Mouse (Mus musculus): Measurements from ENCODE around the gene Klhl6.

Gene Klhl6

DNA sequence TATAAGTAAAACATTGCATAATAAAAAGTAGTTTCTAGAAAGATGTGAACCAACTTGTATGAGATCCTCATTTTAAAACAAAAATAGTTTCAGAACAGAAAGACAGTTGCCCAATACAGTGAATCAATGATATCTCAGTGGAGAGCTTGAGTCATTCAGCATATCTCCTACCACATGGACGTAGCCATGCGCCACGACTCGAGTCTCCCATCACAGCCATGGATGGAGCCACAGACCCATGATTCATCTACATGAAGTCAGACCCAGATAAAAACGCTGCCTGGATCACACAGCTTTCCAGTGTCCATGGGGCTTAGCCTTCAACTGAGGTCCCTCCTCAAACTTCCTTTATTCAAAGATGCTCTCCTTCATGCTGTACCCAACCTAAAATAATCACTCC, 13.3 kb downstream of the Klhl6 start:
- no peak for DNase-seq (ENCODE audit: low spot score)

DNA sequence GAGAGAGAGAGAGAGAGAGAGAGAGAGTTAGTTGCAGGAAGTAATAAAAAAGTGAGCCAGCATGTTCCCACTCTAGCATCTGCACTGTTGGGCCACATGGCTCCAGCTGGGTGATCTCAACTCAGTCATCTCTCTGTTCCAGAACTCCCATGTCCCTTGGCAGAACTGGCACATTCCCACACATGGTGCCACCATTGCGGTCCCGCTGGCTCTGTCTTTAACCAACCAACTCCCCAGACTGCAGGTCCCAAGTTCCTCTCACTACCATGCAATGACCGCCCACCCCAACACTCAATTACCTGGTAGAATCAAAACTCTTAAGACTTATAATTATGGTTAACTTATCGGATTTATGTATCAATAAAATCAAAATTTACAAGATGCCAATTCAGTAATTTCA, 14.2 kb downstream of the Klhl6 start:
- DNase-seq (ENCODE audit: low spot score), result no peak

DNA sequence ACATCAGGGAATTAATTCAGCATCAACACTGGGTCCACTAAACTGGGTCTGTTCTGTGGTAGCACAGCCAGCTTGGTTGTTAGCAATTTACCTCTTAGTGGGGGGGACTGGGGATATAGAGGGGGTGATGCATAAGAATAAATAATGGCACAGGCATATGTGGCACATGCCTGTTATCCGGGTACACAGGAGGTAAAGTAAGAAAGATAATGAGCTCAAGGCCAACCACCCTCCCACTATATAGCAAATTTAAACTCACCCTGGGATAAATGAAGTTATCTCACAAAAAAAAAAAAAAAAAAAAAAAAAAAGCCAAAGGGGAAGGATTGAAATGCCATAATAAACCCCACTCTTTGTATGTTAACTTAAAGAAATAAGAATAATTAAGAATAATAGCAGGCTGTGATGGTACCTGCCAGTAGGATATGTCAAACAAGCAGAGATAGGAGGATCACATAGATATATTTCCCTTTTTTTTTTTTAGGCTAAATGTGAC, 14.9 kb downstream of the Klhl6 start:
- no peak for DNase-seq (ENCODE audit: low spot score)

DNA sequence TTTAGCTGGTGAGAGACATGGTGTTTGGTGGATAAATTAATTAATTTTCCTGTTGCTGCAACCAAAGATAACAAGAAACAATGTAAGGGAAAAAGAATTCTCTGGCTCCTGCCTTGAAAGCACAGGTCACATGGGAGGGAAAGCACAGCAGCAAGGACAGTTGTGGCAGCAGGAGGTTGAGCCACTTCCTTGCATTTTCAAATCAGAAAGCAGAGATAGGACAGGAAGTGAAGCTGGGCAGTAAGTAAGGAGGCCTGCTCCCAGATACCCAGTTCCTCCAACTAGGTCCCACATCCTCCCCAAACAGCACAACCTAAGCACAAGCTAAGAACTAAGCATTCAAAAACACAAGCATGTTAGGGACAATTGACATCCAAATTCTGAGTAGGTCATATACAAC, 15.9 kb downstream of the Klhl6 start:
- DNase-seq (ENCODE audit: low spot score), result no peak

DNA sequence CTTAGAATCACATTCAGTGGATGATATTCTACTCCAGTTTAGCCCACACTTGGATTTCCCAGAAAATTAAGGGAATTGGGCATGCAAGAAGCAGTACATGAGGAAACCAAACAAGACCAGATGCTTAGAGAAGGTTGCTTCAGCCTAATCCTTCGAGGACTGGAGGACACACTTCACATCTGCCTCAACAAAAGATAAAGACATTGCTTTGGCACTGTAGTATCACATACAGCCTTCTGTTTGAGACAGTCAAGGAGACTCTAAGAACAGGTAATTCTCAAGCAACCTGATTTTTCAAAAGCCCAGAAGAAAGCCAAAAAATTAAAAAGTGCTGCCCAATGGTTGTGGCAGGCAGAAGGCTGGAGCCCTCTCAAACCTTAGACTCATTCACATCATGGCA, 16.4 kb downstream of the Klhl6 start:
- no peak for DNase-seq (ENCODE audit: low spot score)

DNA sequence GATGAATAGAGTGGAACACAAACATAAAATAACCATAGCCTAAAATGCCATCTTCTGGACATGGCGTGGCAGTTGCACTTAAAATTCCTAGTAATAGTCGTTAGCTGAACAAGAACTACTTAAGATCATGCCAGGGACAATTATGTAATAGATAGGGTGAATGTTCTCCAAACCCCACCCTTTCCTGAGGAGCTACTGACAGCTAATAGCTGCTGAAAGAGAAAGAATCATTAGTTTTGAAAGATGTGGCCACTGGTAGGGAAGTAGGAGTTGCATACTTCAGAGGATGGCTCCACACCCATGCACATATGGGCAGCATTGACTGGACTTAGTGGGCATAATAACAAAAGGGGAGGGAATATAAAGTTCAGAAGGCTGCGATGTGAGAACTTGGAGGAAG, 19.9 kb downstream of the Klhl6 start:
- DNase-seq (ENCODE audit: low spot score), result no peak

DNA sequence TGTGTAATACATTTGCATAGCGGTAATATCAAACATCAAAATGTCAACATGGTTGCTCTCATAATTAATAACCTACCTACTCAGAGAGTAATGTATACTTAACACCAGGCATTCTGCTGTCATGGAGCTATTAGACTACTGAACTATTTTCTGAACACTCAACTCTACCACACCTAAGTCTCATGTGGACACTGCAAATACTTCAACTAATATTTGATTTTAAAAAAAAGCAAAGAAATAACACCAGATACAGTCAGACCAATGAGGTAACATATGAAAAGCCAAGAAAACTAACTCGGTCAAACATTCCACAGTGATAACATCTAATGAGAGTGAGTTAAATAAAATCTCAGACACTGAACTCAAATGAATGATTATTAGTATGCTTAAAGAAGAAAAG, 21.8 kb downstream of the Klhl6 start:
- no peak for DNase-seq (ENCODE audit: low spot score)

DNA sequence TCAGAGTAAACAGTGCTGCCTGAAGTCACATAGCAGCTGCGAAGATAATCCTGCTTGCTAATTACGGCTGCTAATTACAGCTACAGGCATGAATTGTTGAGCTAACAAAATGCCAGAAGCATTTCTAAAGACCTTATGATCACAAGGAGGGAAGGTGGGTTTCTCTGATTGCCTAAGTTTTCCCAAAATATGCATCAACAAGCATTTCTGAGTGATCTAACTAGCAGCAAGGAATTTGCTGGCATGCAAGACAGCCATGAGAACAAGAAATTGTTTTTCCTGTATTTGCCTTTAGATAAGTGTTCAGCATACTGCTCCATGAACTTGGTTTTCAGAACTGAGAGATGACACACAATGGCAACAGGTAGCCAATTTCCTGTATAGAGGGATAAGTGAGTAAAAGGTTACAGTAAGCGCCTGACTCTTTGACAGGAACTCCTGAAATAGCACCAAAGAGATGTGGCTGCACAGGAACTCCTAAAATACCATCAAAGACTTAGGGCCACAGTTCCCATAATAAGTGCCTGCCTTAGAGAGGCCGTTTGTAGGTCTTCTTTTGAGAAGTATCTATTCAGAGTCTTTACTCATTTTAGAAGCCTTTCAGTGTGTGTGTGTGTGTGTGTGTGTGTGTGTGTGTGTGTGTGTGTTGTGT, 22.3 kb downstream of the Klhl6 start:
- DNase-seq (ENCODE audit: low spot score), result no peak

DNA sequence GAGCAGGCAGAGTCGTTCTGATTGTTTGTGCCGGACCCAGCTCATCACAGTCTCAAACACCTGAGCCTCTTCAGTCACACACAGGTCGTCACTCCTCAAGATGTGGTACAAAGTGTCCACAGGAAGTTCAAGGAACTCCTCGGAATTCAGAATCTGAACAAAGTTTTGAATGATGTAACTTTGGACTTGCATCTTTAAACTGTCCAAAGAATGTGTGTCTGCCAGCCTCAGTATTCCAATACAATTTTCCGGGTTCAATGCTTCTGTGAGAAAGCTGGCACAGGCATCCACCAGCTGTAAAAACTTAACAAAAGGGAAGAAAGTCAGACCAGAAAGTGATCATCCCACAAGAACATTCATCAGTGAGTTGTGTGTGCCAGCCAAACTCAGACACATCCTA, 25.8 kb downstream of the Klhl6 start:
- DNase-seq (ENCODE audit: low spot score), result no peak

DNA sequence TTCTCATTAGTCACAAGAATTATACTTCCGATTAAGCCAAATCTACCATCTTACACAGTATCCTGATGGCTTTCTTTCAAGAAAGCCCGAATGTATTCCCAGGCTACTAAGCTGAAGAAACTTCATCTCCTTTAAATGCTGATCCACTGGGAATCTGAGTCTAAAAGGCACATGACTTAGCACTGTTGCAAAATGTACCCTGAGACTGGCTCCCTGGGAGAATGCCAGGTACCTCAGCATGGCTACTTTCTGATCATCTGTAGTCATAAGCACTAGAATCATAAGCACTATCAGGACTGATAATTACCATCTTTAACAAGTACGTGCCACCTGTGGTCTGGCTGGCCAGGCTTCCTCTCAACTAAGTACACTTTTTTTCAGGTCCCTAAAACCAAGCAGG, 35.5 kb downstream of the Klhl6 start:
- no peak for DNase-seq (ENCODE audit: low spot score)

DNA sequence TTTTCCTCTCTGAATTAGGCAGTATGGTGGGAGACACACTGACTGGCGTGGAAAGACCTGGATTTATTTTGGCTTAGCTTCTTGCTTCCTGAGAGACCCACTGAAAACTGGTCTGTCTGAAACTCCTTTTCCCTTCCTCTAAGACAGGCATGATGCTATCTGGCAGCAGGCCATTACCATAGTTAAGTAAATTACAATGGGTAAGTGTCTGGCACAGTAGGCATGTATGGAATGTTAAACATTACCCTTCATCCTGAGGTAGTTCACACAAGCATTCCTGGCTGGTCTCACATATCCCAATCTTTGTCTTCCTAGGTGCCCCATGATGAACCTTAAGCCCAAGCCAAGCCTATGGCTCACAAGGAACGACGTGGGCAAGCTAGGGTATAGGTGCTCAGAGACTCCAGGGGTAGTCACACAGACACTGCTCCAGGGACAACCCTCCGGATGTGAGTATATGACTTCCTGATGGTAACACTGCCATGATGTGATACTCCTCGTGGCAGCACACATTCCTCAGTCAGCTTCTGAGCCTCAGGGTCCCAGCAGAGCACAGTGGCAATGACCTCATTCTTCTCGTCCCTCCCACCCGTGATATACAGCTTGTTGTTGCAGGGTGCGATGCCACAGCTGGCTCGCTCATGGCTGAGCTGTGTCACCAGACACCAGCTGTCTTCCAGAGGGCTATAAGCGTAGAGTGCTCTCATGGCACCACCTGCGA, 36.1 kb downstream of the Klhl6 start:
- DNase-seq (ENCODE audit: low spot score), result no peak

DNA sequence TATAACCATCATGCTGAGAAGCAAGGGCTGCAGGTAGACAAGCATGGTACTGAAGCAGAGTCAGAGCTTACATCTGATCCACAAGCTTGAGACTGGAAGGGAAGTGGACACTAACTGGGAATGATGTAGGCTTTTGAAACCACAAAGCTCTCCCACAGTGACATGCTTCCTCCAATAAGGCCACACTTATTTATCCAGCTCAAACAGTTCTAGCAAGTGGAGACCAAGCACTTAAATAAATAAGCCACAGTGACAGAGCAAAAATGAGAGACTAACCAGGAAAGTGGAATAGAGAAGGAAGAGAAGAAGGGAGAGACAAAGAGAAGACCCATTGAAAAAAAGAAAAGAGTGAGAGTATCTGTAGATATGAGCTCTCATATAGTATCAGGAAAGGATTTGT, 62.0 kb downstream of the Klhl6 start:
- DNase-seq (ENCODE audit: low spot score), result no peak

DNA sequence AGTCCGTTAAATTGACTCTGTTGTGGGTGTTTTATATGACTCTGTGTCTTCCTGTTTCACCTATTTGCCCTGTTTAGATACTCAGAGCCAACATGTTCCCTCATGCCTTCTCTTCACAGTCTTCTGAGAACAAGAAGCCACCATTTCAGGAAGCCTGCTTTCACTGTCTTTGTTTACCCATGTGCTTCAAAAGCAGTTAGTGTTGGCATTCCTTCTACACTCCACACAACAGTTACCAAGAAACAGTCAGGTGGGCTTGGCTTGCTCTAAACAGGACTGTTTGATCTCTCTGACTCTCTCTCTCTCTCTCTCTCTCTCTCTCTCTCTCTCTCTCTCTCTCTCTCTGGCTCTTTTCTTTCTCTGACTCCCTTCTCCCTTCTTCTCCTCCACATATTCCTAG, 64.6 kb downstream of the Klhl6 start:
- DNase-seq (ENCODE audit: low spot score), result no peak

DNA sequence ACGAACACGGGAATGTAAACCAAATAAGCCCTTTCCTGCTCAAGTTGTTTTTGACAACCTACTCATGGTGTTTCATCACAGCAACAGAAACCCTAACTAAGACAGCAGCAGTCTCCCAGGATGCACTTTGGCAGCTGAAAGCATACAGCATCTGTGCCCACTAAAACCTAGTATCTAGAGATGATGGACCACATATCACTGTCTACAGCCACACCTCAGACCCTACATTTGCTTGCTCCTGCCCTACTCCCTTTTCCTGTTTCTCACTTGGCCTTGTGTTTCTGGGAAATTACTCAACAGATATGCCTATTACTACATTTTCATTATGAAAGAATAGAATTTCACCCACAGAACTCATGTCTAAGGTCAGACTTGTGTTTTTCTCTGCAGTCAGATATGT, 70.3 kb downstream of the Klhl6 start:
- DNase-seq (ENCODE audit: low spot score), result no peak

DNA sequence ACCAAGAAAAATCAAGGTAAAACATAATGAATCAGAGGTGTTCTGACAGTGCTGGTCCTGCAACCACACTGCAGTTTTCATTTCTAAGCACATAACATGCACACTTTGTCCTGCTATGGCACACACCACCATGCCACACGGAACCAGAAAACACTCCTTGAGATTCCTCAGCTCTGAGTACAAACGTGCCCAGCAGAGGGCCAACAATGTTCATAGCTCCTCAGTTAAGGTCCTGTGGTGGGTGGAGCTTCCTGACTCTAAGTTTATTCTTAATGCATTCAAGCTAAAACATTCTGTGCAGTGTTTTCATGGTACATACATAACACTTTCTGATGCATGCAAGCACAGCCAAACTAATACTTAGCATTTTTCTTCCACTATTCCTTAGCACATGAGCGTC, 74.5 kb downstream of the Klhl6 start:
- no peak for DNase-seq (ENCODE audit: low spot score)

DNA sequence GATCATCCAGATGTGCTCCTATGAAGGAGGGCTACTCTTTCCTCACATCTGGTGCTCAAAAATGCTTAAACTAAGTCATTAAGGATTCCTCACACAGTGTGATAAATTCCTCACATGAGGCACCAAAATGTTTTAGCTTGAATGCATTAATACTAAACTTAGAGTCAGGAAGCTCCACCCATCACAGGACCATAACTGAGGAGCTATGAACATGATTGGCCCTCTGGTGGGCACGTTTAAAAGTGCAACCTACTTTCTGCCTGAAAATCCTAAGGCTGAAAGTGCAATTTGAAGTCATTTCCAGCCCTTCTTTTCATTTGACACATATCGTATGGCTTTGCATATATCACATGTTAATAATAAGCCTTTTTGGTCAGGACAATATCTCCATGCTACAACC, 75.7 kb downstream of the Klhl6 start:
- no peak for DNase-seq (ENCODE audit: low spot score)

DNA sequence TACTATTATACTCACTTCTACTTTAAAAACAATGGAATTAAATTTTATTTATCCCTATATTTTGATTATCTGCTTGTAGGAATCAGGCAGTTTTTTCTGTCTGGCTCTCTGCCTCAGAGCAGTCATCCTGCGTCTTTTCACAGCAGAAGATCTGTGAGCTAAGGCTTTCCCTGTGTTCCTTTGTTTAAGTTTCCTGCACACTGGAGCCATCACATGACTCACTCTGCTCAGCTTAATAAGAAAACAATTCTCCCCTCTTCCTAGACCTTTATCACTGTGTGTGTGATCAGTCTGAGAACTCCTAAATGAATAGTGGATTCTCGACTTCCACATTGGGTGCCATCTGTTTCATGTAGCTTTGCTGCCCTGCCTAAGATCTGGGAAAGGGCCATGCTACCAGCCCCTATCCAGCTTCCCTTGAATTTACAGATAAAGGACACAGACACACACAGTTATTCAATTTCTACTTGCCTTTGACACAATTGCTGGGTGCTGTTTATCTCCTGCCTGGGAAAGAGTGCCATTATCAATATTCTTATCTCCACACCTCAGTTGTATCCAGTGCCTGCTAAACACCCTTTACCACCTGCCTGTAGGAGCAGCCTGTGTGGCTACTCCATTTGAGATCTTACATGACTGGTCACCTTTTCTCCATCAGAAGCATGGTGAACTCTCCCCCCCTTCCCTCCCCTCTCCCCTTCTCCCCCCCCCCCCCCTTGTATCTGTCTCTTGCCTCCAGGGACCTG, 77.9 kb downstream of the Klhl6 start:
- no peak for DNase-seq (ENCODE audit: low spot score)

DNA sequence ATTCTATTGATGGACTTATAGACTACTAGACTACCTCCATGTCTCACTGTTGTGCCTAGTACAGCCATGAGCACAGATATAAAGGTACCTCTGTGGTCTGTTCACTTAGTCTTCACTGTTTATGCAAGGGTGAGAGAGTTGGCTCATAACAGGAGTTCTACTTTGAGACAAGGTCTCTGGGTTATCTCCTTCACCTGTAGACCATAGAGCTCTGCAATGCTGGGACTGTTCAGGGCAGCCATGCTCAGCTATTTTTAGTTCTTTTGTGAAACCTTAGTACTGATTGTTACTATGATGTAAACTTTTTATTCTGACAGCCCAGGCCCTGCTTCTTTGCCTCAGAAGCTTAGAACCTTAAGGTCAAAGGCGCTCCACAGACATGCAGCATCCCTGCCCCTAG, 79.0 kb downstream of the Klhl6 start:
- DNase-seq (ENCODE audit: low spot score), result no peak
